Mouse (Mus musculus) brain, embryonic 14.5 days (tissue): ENCODE measurements at regions not wholly inside any gene's neighbourhood (a gene's known extent, or its start where the extent isn't known, plus 50 kb on each side); places are given as distances from the start of the nearest gene placed in this dataset.
"Not testable (repeated sequence)": the region's sequence is repeated elsewhere in the genome, so short reads cannot be mapped to it uniquely, and the experiment has no call there.

ENCODE experiments used
- DNase-seq: peaks from one replicate; pipeline ENCODE4 v3.0.0-alpha.2; 2011; ENCODE audit warnings: low read depth
- CTCF ChIP-seq: fragments of 200-500 bp; IDR thresholded peaks from 2 replicates; pipeline ENCODE4 v1.5.1; 2012; ENCODE audit warnings: inconsistent platforms, mild to moderate bottlenecking, moderate library complexity, borderline replicate concordance; ENCODE audit not compliant: insufficient read depth, insufficient read length; ENCODE audit errors: extremely low read depth
- POLR2A ChIP-seq: fragments of 200-500 bp; IDR thresholded peaks from 2 replicates; pipeline ENCODE4 v1.6.1; 2012; ENCODE audit warnings: mild to moderate bottlenecking, inconsistent platforms, borderline replicate concordance; ENCODE audit not compliant: poor library complexity, insufficient read depth, insufficient read length, severe bottlenecking; ENCODE audit errors: extremely low read depth

DNA sequence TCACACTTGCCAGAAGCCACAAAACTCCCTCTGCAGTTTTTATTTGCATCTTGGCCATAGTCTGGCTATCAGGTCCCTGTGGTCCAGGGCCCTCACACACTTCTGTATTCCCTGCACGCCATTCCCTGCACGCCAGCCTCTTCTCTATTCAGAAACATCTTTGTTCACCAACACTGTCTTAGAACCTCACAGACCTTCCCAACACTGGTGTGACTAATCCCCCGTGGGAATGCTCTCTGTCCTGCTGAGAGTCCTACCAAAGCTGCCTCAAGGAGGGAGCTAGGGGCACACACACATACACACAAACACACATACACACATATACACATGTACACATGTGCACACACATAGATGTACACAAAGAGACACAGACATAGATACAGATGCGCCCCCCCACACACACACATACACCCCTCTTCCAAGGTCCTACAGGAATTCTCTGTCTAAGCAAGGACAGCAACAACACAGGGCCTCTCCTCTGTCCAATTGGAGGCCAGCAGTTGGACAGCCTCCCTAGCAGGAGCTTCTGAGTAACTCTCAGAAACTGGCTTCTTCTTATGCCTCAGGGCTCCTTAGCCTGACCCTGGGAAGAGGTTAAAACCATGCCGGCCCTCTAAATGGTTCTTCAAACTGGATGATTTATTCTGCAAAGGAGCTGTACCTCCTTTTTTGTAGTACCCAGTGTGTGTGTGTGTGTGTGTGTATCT lies 179.0 kb upstream of the Afdn start:
- no peak for DNase-seq
- no peak for TF ChIP-seq POLR2A

DNA sequence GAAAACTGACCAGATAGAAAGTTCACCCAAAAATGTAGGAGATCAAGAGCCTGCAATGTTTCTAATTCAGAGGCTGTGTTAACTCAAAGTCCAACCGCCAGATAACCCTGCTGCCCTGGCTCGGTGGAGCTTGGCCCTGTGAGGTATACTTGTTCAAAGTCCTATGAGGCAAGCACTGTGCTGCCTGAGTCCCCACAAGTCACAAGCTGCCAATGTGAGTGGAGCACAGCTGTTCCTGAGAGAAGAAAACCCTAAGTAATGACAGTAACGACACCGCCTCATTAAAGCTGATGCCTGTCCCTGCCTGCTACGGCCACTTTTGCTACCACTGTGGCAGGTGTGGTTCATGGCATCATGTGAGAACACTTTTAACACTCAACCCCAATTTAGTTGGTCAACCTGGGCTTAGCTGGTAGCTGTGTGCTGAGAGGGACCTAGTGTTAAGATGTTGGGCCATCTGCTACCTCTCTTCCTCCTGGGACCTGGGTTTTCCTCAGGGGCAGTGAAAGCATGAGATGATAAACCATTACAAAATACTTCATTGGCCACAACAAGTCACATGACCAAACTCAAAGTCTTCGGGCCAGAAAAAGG lies 178.2 kb upstream of the Afdn start:
- TF ChIP-seq POLR2A = no peak
- no peak for TF ChIP-seq CTCF
- peak; percentile 57 for DNase-seq

DNA sequence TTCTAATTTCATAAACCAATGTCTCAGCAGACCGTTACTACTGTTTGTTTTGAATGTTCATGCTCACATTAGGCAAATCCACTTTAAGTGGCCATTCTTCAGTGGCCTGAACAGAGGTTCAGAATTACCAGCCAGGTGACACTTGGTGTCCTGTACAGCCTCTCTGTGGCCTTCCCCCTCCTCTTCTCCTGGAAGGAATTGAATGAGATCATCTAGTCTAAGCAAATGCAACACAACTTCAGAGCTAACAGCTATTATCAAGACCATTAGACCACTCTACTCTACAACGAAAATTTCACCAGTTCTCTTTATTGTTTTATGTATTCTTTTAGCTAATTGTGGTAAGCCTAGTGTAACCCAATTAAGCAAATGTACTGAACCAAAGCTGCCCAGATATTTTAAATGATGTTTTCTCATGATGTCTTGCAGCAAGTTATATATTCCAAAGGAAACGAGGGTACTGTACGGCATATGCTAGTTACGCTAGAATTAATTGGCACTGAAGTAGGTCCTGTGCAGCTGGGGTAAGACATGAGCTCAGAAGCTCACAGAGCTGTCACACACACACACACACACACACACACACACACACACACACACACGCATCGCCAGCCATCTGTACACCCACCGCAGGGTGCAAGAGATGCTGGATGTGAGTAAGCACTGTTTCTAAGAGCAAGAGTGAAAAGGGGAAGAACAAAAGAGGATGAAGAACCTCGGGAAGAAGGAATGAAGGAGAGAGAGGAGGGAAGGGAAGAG lies 176.7 kb upstream of the Afdn start:
- DNase-seq = peak; percentile 88
- TF ChIP-seq CTCF (no peak), POLR2A (no peak)

DNA sequence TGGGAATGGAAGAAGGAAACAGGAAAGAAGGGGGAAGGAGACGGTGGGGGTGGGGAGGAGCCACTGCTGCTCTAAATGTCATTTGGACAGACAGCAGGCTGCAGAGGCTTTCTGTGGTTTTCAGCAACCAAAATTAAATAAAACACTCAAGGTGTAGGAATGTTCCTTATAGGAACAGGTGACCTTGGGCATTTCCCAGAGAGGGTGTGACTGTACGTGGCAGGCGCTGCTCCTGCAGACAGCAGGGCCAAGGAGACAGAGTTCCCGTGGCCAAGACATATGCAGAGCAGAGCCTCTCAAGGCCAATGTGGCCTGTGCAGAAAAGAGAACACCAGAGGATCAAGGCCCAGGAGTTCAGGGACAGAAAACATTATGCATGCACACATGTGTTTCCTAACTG lies 175.9 kb upstream of the Afdn start:
- TF ChIP-seq CTCF = no peak
- no peak for TF ChIP-seq POLR2A
- no peak for DNase-seq

DNA sequence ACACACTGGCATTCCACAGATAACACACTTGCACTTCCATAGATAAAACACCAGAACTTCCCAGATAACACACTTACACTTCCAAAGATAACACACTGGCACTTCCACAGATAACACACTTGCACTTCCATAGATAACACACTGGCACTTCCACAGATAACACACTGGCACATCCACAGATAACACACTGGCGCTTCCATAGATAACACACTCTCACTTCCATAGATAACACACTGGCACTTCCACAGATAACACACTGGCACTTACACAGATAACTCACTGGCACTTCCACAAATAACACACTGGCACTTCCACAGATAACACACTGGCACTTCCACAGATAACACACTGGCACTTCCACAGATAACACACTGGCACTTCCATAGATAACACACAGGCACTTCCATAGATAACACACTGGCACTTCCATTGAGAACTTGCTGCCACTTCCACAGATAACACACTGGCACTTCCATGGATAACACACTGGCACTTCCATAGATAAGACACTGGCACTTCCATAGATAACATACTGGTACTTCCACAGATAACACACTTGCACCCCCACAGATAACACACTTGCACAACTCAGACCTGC lies 170.0 kb upstream of the Afdn start:
- DNase-seq = not testable (repeated sequence)
